Mouse (Mus musculus): ENCODE measurements around the gene Nlrc5.
"Not testable (repeated sequence)": the region's sequence is repeated elsewhere in the genome, so short reads cannot be mapped to it uniquely, and the experiment has no call there.

The Nlrc5 gene

GRCm38 (mm10) chr8:94418017-94418416 is 16.1 kb upstream of the Nlrc5 start:
- no peak for DNase-seq (ENCODE audit: low spot score in 2 of 2)

- no peak for DNase-seq (ENCODE audit: low spot score in 2 of 2)
These were observed 11.9 kb upstream of the Nlrc5 start for GRCm38 (mm10) chr8:94422270-94422669.

- DNase-seq (ENCODE audit: low spot score in 2 of 2): no peak
These were observed 6.2 kb upstream of the Nlrc5 start for GRCm38 (mm10) chr8:94427953-94428352.

GRCm38 (mm10) chr8:94428420-94428819 is 5.7 kb upstream of the Nlrc5 start:
- no peak for DNase-seq (ENCODE audit: low spot score in 2 of 2)

GRCm38 (mm10) chr8:94429376-94429775 is 4.8 kb upstream of the Nlrc5 start:
- DNase-seq (ENCODE audit: low spot score in 2 of 2): no peak

- no peak for DNase-seq (ENCODE audit: low spot score in 2 of 2)
These were observed 1.9 kb upstream of the Nlrc5 start for GRCm38 (mm10) chr8:94432212-94432611.

GRCm38 (mm10) chr8:94434958-94435357 is 802 bp downstream of the Nlrc5 start:
- DNase-seq (ENCODE audit: low spot score in 2 of 2): no peak

GRCm38 (mm10) chr8:94435397-94436111 is 1.4 kb downstream of the Nlrc5 start:
- no peak for DNase-seq (ENCODE audit: low spot score in 2 of 2)

GRCm38 (mm10) chr8:94436112-94436572 is 2.0 kb downstream of the Nlrc5 start:
- no peak for DNase-seq (ENCODE audit: low spot score in 2 of 2)

GRCm38 (mm10) chr8:94436900-94437299 is 2.7 kb downstream of the Nlrc5 start:
- no peak for DNase-seq (ENCODE audit: low spot score in 2 of 2)

- DNase-seq (ENCODE audit: low spot score in 2 of 2): no peak
These were observed 4.5 kb downstream of the Nlrc5 start for GRCm38 (mm10) chr8:94438659-94439058.

- DNase-seq (ENCODE audit: low spot score in 2 of 2): no peak
These were observed 5.5 kb downstream of the Nlrc5 start for GRCm38 (mm10) chr8:94439691-94440090.

GRCm38 (mm10) chr8:94440389-94440788 is 6.2 kb downstream of the Nlrc5 start:
- no peak for DNase-seq (ENCODE audit: low spot score in 2 of 2)

- no peak for DNase-seq (ENCODE audit: low spot score in 2 of 2)
These were observed 7.5 kb downstream of the Nlrc5 start for GRCm38 (mm10) chr8:94441686-94442085.

GRCm38 (mm10) chr8:94443153-94443552 is 9.0 kb downstream of the Nlrc5 start:
- DNase-seq (ENCODE audit: low spot score in 2 of 2): no peak

GRCm38 (mm10) chr8:94444480-94444879 is 10.3 kb downstream of the Nlrc5 start:
- DNase-seq (ENCODE audit: low spot score in 2 of 2): no peak

GRCm38 (mm10) chr8:94447142-94447541 is 13.0 kb downstream of the Nlrc5 start:
- DNase-seq (ENCODE audit: low spot score in 2 of 2): no peak

GRCm38 (mm10) chr8:94447583-94448324 is 13.6 kb downstream of the Nlrc5 start:
- DNase-seq (ENCODE audit: low spot score in 2 of 2): no peak

- not testable (repeated sequence) for DNase-seq (ENCODE audit: low spot score in 2 of 2)
These were observed 18.8 kb downstream of the Nlrc5 start for GRCm38 (mm10) chr8:94452991-94453390.

GRCm38 (mm10) chr8:94453868-94454488 is 19.8 kb downstream of the Nlrc5 start:
- DNase-seq (ENCODE audit: low spot score in 2 of 2): no peak

- no peak for DNase-seq (ENCODE audit: low spot score in 2 of 2)
These were observed 20.7 kb downstream of the Nlrc5 start for GRCm38 (mm10) chr8:94454905-94455304.

- no peak for DNase-seq (ENCODE audit: low spot score in 2 of 2)
These were observed 21.9 kb downstream of the Nlrc5 start for GRCm38 (mm10) chr8:94456071-94456470.

- no peak for DNase-seq (ENCODE audit: low spot score in 2 of 2)
These were observed 24.4 kb downstream of the Nlrc5 start for GRCm38 (mm10) chr8:94458567-94458966.
